Mouse (Mus musculus) NIH3T3 (cell line): ENCODE results near the gene Ptprn2.

Experiments
- DNase-seq: peaks from one replicate; pipeline ENCODE4 v3.0.0-alpha.2; 2012; ENCODE audit warnings: low read depth

Ptprn2 gene

DNA sequence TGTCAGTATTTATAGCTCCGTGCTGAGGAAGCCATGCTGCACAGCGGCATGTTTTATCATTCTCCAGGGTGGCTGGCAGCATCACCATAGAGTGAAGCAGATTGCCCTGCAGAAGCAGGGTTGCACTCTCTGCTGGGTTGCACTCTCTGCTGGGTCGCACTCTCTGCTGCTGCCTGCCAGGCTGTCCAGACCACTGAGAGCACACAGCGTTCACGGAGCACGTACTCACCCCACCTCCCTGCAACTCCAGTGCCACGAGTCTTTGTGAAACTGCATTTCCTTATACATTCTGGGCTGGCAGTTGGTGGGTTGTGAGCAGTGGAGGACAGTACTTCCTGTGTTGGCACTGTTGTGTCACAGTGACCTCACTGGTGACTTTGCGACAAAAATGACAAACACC, 108.9 kb downstream of the Ptprn2 start:
- no peak for DNase-seq

DNA sequence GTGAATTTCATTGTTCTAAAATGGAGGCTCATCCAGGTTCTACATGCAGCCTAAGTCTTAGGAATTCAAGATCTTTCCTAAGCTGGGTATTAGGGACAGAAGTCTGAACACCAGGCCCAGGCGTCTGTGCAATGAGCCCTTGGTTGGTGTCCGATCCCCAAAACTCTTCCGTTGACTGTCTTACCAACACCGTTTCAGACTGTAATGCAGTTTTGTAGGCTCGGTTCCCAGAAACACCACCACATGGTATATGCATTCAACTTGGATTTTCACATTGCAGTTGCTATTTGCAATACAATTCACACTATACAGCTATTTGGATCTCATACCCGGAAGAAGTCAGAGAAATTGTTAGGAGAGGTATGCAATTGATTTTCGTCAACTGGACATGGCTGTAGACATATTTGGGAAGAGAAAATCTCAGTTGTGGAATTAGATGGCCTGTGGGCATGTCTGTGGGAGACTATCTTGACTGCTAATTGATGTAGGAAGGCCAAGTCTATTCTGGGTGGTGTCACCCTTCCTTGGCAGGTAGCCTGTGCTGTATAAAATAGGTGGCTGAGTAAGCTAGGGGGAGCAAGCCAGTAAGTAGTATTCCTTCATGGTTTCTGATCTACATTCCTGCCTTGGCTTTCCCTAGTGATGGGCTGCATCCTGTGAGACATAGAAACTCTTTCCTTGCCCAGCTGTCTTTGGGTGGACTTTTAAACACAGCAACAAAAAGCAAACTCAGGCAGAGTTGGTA, 109.5 kb downstream of the Ptprn2 start:
- no peak for DNase-seq

DNA sequence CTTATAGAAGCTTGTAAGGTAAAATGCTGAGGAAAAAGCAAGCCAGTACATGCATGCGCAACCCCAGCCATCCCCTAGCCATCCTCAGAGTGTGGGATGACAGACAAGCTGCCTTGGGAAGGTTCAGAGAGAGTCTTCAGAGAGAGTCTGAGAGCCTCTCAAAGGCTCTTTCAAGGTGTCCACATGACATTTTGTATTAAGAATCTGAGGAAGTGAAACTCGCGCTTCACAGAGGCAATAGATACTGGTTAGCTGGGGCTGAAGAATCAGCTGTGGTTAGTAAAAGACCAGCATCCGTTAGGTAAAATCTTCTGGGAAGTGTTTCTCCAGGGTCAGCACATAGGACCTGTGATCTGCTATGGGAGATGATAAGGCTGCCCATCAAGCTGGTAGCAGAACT, 110.2 kb downstream of the Ptprn2 start:
- no peak for DNase-seq

DNA sequence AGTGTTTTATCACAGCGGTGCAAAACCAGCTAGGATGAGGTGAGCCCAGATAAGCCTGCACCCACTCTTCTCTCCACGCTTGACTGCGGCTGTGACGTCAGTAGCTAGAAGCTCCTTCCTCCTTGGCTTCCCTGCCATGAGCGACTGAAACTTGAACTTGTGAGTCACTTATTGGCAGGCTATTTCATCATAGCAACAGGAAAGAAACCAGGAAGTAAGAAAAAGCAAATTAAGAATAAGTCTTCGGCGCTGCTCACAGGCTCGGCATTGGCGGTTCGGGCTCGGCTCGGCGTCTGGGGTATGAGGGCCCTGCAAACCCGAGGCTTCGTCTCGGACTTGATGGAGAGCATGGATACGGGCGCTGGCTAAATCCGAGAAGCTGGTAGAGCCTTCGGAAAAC, 111.5 kb downstream of the Ptprn2 start:
- DNase-seq, result peak; percentile 24

DNA sequence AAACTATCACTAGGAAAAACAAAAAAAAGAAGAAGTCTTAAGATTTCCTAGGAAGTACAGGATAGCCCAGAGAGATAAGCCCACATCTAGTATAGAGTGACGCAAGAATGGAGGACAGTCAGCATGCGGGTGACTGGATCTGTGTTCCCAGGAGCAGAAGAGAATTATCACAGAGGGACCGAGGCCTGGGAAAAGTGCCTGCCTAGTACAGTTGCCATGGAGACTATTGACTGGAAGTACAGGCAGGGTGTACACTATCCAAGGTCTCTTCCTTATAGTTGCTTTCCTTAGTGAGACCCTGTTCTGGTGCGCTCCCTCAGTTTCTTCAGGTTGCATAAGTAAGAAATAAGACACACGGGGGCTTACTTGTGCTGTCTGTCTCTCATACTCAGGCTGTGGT, 112.2 kb downstream of the Ptprn2 start:
- no peak for DNase-seq

DNA sequence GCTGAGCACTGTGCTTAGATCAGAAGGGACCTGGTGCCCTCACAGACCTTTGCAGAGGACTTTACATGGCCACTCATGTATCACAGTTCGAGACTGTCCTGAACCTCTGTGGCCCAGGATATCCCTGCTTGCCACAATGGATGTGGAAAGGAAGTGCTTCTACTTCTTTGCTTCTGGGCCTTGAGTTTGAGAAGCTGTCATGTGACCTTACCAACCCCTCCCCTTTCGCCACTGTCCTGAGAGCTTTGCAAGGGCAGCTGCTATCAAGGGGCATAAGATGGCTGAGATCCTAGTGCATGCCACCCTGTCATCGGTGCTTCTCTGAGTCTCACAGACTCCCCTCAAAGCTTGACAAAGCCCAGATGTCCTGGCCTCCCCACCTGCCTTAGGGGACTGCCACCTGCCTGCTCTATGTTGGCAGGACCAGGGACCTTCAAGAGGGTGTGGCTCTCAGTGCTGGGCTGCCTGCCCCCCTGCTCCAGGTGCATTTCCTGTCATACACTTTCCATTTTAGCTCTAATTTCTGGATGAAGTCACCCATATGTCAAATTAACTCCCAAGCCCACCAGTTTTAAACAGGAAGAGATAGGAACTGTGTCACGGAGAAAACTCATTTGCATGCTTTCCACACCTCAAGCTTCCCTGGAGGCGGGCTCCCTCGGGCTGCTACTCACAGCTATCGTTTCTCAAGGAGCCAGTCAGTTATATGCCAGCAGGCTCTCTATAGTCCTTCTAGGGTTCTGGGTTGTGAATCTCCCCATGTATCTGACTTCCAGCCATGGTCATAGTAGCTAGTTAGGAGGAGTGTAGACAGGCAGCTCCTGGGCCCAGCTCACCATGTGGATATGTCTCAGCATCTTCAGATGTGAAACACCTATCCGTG, 112.8 kb downstream of the Ptprn2 start:
- no peak for DNase-seq

DNA sequence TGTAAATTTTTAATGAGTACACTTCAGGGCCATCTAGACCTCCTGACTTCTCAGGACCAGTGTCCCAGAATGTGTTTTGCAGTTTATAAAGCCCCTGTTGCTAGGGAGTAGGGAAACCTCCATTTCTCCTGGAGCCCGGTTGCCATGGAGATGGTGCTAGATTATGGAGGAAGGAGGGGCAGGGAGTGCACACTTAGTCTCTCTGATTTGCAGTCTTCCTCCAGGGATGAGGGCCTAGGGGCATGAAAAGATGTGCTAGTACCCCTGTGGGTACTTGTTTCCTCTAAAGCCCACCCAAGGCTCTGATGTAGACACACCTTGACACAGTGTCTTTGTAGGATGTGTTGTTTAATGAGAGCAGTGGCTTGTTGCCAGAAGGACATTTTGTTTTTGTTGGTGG, 114.0 kb downstream of the Ptprn2 start:
- no peak for DNase-seq

DNA sequence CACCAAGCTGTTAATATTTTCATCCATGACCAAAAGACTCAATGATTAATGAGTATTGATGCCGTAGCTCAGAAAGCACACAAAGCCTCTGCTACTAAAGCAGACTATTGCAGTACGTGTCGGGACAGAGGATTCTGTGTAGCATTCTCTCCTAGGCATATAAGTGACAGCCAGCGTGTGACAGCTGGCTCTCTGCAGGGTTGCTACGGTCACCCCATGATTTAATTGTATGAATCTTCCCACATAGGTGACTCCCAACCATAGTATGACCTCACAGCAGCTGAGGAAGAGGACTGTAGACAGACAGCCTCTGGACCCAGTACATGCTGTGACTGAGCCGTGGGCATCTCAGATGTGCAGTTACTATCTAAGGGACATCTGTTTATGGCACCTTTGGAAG, 114.5 kb downstream of the Ptprn2 start:
- DNase-seq, result no peak

DNA sequence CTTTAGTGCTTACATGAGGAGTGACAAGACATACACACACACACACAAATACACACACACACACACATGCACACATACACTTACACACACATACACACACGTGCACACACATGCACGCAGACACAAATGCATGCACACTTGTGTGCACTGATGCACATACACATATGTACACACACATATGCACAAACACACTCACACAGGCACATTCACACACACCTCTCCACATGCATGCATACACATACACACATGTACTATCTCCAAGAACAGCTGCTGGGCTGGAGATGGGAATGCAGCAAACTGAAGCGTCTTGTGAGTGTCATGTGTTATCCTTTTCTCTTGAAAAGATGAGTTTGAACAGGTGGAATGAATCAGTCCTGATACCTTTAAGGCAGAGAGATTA, 115.9 kb downstream of the Ptprn2 start:
- DNase-seq, result no peak

DNA sequence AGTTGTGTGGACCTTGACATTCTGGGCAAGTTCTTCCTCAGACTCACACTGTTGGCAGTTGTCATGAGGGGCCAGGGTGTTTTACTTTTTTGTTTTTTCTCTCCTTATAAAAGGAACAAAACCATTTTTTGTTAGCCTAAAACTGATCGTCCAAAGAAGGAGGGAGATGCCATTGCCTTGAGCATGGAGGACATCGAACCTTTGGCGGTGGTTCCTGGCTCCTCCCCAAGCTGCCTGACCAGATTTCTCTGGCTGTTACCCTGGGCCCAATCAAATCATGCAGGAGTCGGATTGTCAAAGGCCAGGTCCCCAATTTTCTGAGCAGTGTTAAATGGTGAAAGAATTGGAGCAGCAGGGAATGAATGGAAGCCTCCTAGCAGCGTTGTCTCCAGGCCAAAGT, 116.4 kb downstream of the Ptprn2 start:
- DNase-seq, result no peak

DNA sequence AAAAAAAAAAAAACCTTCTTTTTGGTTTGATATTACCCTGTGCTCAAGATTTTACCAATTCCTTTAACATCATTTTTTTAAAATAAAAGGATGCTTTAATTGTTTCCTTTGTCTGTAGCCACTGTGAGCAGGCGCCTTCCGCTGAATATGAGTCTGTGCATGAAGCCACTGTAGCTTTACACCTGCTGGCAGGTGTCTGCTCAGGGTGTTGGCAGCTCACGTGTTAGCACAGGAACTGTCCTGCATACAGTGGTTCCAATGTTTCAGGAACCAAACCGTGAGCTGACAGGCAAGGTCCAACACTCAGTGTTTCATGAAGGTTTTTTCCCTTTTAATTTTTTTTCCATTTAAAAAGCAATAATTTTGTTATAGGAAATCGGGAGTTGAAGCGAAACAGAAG, 123.1 kb downstream of the Ptprn2 start:
- no peak for DNase-seq

DNA sequence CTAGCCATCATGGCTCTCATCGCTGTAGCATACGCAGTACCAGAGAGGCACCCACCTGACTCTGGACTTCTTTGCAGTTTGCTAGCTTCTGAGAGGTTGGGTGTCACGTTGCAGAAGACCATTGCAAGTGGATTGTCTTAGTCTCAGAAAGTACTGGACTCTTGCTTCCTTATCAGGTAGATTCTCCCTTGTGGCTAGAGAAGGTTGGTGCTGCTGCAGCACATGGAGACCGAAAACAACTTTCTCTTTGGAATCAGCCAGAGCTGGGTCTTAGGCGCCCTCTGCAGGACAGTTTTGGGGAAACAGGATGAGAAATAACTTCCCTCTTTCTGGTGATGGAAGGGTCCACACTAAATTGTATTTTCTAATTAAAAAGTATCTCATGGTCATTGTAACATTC, 134.3 kb downstream of the Ptprn2 start:
- peak; percentile 82 for DNase-seq

DNA sequence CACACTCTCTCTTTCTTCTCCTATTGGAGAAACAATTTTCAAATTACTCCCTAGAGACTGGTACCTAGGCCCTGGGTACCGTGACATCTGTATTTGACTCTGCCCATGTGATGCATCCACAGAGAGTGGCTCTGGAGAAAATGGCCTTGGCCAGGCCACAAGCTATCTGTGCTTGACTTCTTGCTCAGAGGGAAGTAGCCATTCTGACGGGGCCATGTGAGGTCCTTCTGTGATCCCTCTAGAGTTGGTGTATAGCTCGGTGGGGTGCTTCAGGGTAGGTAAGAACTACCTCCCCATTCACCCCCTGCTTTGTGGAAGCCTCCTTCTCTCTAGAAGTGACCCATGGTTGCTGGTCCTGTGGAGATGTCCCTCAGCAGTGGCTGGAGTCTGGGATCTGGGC, 134.8 kb downstream of the Ptprn2 start:
- no peak for DNase-seq

DNA sequence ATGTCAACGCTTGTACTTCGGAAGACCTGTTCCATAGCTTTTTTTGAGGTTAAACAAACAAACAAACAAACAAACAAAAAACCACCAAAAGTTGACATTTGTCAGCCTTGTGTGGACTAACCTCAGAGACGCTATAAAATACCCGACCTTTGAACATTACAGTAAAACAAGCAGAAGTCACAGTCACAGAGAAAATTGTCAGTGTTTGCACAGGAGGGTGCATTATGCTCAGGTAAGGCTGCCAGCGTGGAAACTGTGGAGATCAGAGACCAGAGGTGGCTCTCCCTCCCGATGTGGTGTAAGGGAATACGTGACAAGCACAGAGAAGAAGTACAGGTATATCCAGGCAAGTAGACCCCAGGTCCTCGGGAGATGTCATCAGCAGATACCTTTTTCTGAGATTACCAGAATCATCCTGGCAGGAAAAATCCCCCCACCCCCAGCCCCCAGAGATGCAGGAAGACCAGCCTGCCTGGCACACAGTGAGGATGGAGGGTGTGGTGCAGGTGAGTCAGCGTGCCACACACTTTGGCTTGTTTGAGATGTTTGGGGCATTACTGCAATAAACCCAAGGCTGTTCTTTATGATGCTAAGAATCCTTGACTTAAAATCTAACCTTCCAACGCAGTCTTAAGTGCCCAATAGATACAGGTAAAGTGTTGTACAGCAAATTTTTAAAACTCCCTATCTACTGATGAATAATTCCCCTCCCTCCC, 136.0 kb downstream of the Ptprn2 start:
- no peak for DNase-seq

DNA sequence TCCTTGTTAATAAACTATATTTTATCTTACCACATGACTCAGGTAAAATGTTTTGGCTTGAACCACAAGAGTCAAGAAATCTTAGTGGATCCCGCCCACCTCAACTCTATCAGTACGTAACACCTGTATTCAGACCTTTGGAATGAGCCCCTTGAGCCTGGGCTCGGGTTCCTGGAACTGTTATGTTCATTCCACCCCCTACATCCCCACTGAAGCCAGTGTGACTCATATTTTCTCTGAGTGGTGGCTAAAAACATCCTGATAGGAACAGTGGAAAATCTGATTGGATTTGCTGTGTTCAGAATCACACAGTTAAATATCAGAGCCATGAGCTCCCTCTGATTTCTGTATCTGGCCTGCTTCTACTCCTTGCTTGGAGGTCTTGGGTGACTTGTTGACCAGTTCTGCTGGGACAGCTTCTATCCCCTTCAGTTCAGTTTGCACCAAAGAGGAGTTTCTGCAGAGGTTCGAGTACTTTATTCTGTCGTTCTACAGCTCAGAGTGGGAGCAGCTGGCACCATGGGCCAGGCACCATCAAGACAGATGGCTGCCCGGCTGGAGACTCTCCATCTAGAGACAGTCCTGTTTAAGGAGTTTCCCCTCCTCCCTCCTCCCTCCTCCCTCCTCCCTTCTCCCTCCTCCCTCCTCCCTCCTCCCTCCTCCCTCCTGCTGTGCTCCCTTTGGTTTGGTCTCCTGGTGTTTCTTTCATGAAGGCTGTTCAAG, 137.3 kb downstream of the Ptprn2 start:
- peak; percentile 21 for DNase-seq

DNA sequence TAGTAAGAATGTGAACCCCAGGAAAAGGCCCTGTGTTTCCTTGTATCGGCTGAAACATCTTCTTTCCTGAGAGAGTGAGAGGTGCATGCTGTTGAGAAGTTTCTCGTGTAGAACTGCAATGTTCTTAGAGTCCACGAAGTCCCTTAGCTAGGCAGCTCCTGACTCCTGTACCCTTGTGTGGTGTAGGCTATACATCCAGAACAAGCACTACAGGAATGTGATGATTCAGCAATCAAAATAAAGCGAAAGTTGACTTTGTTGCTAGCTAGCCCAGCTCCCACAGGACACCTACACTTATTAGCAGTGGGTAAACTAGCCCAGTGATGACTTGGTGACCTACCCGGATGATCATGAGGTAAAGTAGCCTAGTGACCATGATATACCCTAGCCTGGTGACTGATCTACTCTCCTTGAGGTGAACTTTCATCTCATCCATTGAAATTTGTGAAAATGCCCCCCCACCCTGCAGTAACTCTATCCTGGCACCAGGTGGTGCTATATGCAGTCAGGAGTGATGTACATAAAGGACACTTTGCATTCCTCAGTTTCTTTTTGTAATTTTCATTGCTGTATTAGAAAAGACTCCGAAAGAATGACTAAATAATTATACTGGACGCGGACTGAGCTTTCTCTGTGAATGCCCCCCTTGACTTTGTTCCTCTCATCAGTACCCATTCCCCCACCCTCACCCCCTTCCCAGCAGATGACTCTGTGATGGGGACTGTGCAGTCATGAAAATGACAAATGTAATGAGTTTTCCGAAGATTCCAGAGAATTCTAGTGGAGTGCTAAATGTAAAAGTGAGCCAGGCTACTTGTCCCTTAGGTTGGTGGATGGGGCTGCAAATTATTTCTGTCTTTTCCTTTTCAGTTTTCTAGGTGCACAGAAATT, 140.1 kb downstream of the Ptprn2 start:
- DNase-seq, result peak; percentile 67

DNA sequence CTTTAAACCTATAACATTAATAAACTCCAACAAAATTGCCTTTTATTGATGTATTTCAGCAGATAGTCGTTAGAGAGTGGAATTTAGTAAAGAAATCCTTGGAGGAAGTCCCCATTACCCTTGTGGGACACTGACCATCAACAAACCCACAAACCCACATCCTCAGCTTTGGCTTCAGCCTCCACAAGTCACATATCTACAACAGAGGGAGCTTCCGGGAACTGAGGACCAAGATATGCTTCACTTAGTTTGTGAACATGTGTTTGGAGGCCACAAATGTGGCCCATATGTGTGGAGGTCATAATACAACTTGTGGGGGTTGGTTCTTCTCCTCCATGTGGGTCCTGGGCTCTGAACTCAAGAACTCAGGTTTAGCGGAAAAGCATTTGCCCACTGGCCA, 143.5 kb downstream of the Ptprn2 start:
- no peak for DNase-seq

DNA sequence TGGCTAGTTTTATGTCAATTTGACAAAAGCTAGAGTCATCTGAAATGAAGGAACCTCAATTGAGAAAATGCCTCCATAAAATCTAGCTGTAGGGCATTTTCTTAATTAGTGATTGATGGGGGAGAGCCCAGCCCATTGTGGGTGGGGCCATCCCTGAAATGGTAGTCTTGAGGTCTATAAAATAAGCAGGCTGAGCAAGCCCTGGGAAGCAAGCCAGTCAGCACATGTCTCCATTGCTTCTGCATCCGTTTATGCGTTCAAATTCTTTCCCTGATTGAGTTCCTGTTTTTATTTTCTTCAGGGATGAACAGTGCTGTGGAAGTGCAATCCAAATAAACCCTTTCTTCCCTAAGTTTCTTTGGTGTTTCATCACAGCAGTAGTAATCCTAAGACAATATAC, 152.0 kb downstream of the Ptprn2 start:
- no peak for DNase-seq

DNA sequence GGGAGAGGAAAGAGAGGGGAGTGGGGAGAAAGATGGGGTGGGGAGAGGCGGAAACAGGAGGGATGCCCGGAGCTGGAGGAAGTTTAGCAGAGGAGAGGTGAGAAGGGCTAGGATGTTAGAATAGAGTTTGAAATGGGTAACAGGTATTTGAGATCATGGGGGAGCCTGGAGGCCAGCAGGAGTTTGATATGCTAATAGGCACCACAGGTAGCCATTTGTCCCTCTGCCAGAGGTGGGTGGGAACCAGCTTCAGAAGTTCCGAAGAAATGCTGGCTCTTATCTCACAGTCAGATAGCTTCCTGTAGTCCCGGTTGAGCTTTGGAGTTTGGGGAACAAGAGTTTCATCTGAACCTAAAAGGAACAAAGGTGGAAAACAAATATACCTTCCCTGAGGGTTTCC, 155.4 kb downstream of the Ptprn2 start:
- DNase-seq, result no peak

DNA sequence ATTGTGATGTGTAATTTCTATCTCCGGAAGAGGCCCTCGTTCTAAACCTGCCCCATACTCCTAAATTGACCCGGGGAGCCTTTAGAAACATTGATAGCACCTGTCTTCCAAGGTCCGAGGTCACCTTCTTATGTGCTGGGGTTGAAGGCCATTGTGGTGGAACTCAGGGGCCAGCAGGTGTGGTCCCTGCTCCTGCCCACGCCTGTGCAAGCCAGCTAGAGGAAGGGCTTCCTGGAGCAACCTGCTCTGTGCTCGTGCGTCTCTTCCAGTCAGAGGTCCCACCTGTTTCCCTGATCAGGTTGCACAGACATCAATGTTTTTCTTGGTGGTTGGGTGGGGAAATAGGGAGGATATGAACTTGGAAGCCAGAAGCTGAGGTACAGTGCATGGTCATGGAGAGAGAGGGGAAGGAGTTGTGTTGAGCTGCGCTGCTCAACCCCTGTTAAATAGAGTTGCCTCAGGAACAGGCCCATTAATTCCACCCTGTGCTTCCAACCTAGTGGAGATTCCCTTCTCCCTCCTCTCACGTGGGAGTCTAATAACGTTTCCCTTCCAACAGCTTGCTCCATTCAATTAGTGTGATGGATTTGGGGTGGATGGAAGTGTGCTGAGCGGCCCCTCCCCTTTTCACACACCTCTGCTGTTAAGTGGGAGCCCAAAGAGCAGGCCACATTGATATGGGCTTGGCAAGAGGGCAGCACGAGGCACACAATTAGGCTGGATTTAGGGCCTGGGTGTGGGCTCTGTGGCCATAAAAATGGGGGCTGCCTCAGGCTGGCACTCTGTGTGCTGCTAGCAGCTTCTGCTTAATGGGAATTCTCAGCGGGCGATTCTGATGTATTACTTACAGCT, 156.0 kb downstream of the Ptprn2 start:
- DNase-seq, result no peak
